Mouse (Mus musculus) megakaryocyte-erythroid progenitor cell, adult 5-6 weeks (primary cell): Measurements from ENCODE around the gene Ppm1h. TPM values are rescaled to one million over a fixed set of nuclear protein-coding genes. Genes with fewer than 3 reads are reported as not detected.

Experiments used
- ATAC-seq: replicated peaks from 2 replicates; pipeline ENCODE4 v1.8.0; 2016; ENCODE audit warnings: mild to moderate bottlenecking, inconsistent platforms; ENCODE audit not compliant: severe bottlenecking, poor library complexity, low FRiP score, low TSS enrichment
- total RNA-seq, 2 experiments: library from RNA; stranded (forward) in 1 of 2; stranded (reverse) in 1 of 2; fragments of 200-1000, 215-1000 nt in 1 of 2; fragments of >200 nt in 1 of 2; fragmentation: Nextera tagmentation in 1 of 2; gene quantifications; 2 replicates each; pipeline ENCODE4 v1.2.3; 2014 to 2017

Ppm1h gene
- total RNA-seq, 2 experiments from 2014 or later = 2.8 to 3.7 TPM

DNA sequence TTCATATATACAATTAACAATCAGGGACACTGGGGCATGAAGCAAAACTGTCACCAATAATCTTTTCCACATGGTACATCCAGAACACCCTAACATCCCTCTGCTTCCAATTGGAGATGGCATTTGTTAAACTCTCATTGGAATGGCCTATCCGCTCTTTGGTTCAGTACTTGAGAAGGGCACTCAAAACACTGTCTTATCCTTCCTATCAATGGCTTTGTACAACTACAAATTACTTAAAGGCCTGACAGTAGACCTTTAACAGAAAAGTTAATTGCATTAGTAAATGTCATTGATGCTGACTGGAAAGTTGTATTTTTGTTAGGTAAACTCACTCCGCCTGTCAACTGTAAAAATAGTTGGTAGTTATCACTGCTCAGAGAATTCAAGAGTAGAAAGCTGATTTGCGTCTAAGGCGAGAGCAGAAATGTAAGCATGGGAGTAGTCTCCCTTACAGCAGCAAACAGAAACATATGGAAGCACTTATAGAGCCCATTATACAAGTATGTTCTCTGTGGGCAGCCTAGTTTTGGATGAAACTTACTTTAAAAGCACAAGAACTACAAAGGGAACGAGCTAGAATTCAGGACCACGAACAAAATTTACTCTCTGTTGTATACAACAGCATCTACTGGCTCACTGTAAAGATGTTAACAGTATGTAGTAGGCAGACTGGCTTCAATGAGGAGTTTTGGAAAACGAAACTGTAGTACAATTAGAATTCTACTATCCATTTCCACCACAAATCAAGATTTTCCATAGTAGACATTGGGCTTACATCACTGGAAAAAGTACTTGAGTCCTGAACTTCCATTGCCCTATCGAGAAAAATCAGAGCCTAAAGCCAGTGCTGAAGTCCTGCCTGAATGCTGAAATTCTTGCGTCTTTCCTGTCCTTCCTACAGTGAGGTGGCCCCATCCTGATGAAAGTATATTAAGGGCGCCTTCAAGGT, 305.3 kb downstream of the Ppm1h start:
- ATAC-seq = no peak

DNA sequence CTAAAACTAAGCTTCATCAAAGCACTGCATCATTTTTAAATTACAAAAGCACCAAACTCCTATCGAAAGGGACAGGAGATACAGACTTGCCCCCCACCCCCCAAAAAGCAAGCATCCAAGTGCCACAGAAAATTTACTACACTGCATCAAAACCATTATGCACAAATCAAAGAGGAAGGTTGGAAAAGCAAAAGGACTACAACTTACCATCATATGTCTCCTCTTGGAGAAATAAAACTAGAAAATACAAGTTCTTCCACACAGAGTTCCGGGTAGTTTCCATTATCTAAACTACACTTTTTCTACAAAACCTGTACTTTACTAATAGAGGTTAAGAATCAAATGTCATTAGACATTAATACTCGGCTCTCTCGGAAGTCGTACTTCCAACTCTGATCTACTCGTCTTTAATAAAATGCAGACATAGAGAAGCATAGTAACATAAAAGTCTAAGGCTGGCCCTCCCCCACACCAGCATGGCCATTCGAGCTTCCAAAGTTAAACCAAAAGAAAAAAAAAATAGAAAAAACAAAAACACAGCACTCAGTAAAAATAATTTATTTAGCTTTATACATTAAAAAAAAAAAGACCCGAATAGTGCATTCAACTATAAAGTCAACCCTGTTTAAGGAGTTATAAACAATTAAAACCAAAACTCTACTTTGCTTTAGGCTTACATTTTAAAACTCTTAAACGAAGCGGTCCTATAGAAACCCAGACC, 306.1 kb downstream of the Ppm1h start:
- no peak for ATAC-seq

DNA sequence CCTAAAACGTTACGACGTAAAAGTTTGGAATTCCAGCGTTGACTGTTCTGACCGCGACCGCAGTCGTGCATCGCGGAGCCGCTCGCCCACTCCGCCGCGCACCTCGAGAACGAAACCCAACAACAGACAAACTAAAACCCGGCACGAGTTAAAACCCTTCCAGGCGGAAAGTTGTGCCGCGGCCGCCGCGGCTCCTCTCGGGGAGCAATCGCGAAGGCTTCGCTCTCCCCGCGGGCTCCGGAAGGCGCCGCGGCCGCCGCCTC, 306.6 kb downstream of the Ppm1h start:
- no peak for ATAC-seq

DNA sequence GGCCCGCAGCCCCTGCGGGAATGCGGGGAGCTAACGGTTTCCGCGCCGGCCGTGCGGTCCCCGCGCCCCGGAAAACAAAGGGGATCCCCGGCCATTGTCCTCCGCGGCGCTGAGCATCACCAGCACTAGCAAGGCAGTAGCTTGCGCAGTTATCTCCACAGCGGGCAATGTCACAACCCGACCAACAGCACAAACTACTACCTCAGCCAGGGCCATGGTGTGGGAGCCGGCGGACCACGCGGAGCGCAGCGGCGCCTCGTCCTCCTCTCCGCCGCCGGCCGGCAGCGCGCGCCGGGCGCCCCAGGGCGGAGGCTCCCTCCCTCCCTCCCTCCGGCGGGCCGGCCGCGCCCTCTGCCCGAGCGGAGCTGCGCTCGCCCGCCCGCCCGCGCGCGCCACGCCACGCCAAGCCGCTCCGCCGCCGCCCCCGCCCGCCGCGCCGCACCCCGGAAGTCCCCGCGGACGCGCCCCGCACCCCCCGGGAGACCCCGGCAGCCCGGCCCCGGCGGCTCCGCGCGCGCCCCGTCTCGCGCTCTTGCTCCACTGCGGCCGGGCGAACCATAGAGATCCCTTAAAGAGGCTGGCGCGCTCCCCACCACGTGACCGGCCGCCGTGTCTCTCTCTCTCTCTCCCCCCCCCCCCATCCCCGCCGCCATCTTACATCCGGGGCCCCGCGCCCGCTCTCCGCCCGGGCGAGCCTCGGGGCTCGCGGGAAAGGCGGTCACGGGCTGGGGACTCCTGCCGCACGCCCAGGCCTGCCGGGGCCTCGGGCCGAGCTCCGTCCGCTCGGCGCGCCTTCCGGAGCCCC, 307.2 kb downstream of the Ppm1h start:
- peak; percentile 15; the same call in 1 of the 2 replicates for ATAC-seq

DNA sequence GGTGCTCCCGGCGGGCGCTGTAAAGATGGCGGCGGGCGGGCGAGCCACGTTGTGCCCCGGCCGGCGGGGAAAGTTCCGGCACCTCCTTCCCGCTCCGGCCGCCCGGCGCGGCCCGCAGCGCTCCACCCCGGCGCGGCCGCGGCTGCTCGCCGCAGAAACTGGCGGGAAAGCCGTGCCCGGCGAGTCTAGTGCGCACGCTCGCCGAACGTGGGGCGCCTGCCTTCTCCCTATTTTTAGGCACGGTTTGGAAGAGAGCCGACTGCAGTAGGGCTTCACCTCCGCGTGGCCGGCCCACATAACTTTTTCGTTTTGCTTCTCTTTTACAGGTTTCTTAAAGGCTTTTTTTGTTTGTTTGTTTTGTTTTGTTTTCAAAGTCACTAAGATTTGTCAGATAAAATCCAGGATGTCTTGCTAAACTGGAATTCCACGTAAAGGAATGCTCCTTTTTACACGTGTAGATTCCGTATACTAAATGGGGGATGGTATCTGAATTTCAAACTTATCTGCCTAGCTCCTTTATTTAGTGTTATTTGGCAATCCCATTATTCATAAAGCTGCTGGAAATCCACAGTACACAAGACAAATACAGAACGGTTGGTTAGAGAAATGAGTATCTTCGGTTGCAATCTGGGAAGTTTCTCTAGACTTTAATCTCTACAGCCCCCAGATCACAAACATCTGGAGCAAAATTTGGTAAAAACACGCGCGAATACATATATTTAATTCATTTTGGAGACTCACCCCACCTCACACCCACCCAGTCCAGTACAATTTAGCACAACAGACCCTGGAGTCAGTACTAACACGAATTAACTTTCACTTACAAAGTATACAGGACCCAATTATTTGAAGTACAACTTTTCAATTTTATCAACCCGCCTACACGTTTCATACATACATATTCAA, 308.0 kb downstream of the Ppm1h start:
- peak; percentile 45 for ATAC-seq

DNA sequence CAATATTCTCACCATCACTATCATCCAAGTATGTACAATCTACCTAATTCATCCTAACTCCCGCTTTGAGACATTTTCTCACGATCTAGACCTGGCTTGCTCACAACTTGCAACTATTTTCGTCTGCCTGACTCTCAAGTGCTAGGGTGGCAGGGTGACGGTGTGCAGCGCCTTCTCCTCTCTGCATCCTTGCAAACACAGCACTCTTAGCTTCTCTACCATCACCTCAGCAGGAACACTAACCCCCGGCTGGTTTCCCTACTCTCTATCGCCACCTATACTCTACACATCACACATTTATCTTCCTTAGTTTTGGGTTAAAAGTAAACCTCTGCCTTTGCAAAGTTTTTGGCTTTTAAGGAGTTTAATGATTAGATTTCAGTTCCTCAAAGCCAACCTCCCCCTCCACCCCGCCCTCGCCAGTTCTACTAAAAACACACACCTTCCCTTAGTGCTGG, 309.1 kb downstream of the Ppm1h start:
- peak; percentile 66 for ATAC-seq

DNA sequence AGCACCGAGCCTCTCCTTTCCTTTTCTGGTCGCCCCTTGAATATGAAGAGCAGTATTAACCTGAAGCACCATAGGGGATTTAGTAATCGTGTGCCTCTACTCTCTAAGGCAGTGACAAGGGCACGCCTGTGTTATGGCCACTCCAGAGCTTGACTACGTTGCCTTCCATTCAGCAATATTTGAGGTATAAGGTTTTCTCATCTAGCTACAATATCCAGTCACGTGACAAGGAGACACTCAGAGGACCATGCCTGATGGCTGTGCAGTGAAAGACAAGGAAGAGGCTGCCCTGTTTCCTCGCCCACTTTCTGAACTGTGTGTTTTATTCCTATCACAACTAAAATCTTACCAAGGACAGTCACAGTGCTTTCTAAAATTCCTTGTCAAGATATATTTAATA, 309.8 kb downstream of the Ppm1h start:
- ATAC-seq = 0 out of 2 replicates have a peak, but pooled peaks have one; percentile 10

DNA sequence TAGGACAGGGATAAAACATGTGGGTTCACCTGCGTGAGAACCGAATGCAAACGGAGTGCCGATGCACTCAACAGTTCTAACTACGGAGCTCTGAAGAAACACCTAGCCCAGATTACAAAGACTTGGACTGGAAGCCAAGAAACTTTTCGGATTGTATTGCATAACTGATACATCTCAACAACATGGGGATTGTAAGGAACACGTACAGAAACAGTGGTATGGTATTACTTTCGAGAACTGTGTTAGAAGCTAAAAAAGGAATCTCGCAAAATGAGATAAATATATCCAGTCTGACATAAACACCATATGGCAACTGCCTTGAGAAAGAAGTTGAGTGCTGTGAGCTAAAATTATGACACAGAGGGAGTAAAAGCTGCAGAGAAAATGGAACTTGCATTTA, 311.4 kb downstream of the Ppm1h start:
- ATAC-seq = no peak

DNA sequence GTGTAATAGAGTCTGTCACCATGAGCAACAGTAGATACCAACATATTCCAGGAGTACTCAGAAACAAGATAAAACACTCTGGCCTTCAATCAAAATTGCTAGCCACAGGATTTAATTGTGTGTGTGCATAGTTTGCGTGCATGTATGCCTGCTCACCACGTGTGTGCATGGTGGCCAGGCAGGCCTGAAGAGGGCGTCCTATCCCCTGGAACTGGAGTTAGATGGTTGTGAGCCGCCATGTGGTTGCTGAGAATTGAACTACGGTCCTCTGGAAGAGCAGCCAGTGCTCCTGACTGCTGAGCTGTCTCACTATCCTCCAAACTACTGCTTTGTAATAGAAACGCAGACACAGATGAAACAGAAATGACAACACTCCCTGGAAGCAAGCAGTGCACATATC, 312.0 kb downstream of the Ppm1h start:
- ATAC-seq = no peak

DNA sequence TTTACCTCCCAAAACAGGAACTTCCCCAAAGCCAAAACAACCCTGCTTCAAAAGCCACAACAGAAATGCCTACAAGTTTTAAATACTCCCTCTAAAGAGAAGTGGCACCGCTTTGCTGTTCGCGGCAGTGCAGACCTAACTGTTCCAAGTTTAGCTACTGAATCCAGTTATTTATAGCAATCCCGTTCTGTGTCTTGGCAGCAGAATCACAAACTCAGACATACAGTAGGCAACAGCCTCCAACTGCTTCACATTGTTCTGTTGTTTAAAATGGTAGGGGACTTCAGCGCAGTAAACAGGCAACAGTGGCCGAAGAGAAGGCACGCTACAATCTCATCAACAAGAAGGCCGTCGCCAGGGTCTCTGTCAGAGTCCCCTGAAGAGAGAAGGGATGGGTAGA, 312.5 kb downstream of the Ppm1h start:
- no peak for ATAC-seq

DNA sequence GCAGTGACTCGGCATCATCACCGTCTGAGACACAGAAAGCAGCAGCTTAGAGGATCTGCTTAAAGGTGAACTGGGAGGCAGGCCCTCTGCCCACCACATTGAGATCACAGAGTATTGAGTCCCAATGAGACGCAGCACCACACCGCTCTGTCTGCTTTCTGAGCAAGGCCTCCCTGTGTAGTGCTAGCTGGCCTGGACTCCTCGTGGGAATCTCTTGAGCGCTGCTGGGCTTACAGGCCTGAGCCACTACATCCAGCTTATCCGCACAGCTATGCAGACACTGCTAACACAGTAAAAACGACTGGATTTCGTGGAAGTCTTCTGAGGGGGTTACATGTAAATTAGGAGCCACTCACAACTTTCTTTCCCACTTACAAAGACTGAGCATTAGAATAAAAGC, 313.1 kb downstream of the Ppm1h start:
- no peak for ATAC-seq

DNA sequence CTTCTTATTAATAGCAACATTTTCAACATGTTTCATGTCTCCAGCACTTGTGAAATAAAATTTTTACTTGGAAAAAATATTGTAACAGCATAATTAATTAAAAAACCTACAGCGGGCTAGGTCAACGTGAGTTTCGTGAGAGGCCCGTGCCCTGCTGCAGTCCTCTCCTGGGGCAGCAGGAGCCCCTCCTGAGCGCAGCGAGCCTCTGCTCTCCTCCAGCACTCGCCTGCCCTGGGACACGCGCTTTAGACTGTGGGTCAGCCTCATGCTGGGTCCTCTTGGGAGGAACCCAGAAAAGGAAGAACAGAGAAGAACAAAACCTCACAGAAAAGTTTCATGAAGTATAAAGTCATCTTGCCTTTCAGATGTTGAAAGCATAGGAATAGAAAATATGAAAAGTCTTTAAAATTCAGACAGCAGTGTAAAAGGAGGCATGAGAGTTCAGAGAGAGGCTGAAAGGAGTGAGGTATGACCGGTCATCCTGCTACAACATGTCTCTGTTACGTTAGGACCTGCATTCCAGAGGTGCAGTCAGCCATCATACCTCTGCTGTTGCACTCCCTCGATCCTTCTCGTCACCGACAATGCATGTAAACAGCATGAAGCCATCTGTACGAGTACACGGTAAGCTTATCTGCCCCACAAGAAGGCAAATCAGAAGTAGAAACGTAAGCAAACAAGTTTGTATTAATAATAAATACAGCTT, 316.0 kb downstream of the Ppm1h start:
- ATAC-seq = no peak

Other genes with a start within 250 kb of the Ppm1h start
- gene Avpr1a, start 230.3 kb upstream of the Ppm1h start, total RNA-seq (2014; fragmentation: Nextera tagmentation) = not detected in 2 replicates
- not detected in 2 replicates for gene Avpr1a, start 230.3 kb upstream of the Ppm1h start, total RNA-seq (2017)